Mouse (Mus musculus) CH12.LX (cell line): ENCODE results near the gene Fam193b. TPM values are rescaled to one million over a fixed set of nuclear protein-coding genes. Genes with fewer than 3 reads are reported as not detected.

Source experiments
- DNase-seq: peaks from one replicate; pipeline ENCODE4 v3.0.0-alpha.2; 2013; ENCODE audit errors: extremely low read depth
- H3K27ac ChIP-seq: 2 replicates; pipeline ENCODE4 v1.5.1; 2012; ENCODE audit warnings: low read depth, mild to moderate bottlenecking, control low read depth, moderate library complexity; ENCODE audit not compliant: insufficient read depth
- H3K27me3 ChIP-seq: replicated peaks from 2 replicates; pipeline ENCODE3; 2012; ENCODE audit warnings: inconsistent platforms
- H3K36me3 ChIP-seq, 2 experiments: replicated peaks in 1 of 2; 2 replicates each; pipeline versions ENCODE3 to v1.6.1; 2012; ENCODE audit warnings: inconsistent platforms in 1 of 2, low read length in 1 of 2, mild to moderate bottlenecking in 1 of 2, mixed read lengths in 1 of 2, moderate library complexity in 1 of 2; ENCODE audit not compliant: control insufficient read depth in 1 of 2, insufficient read depth in 1 of 2
- H3K4me1 ChIP-seq, 2 experiments: 2 replicates each; pipeline ENCODE4 v1.6.1; 2012; ENCODE audit warnings: inconsistent platforms in 1 of 2, moderate library complexity in 1 of 2; ENCODE audit not compliant: insufficient read depth in 2 of 2, control insufficient read depth in 1 of 2
- H3K4me2 ChIP-seq: 2 replicates; pipeline ENCODE4 v1.6.1; 2012; ENCODE audit warnings: low read depth, mild to moderate bottlenecking, control low read depth; ENCODE audit not compliant: poor library complexity, insufficient read depth, severe bottlenecking
- H3K4me3 ChIP-seq, 3 experiments: fragments of 150-350 bp in 1 of 3; sonication (generic) in 1 of 3; replicated peaks in 1 of 3; 2 replicates each; pipeline versions ENCODE3 to v1.5.1; 2011 to 2012; ENCODE audit warnings: low read depth in 2 of 3, low read length in 2 of 3, mild to moderate bottlenecking in 2 of 3, moderate library complexity in 2 of 3, control low read depth in 1 of 3, improper control_type of control experiment in 1 of 3, inconsistent platforms in 1 of 3, mixed read lengths in 1 of 3; ENCODE audit not compliant: poor library complexity in 1 of 3
- H3K79me2 ChIP-seq: replicated peaks from 2 replicates; pipeline ENCODE4 v1.6.1; 2012; ENCODE audit warnings: mild to moderate bottlenecking, moderate library complexity; ENCODE audit not compliant: control insufficient read depth, poor library complexity, insufficient read depth, severe bottlenecking; ENCODE audit errors: extremely low read depth
- H3K9ac ChIP-seq: 2 replicates; pipeline ENCODE4 v1.6.1; 2012; ENCODE audit warnings: low read depth, mild to moderate bottlenecking, control low read depth, moderate library complexity; ENCODE audit not compliant: insufficient read depth
- H3K9me3 ChIP-seq: replicated peaks from 2 replicates; pipeline ENCODE3; 2012; ENCODE audit warnings: low read length, inconsistent platforms, mixed read lengths
- BHLHE40 ChIP-seq: IDR thresholded peaks from 2 replicates; pipeline ENCODE4 v1.6.1; 2011; ENCODE audit warnings: mild to moderate bottlenecking, low read depth, low read length, improper control_type of control experiment
- CHD1 ChIP-seq: IDR thresholded peaks from 2 replicates; pipeline ENCODE4 v1.6.1; 2012; ENCODE audit warnings: low read depth, low read length, improper control_type of control experiment, inconsistent platforms
- CTCF ChIP-seq, 2 experiments: IDR thresholded peaks in 1 of 2; conservative IDR thresholded peaks in 1 of 2; 2 replicates each; pipeline ENCODE4 v1.5.1; 2011 to 2012; ENCODE audit warnings: low read depth in 2 of 2, low read length in 2 of 2, improper control_type of control experiment in 1 of 2, inconsistent platforms in 1 of 2, mild to moderate bottlenecking in 1 of 2, moderate library complexity in 1 of 2
- E2F4 ChIP-seq: IDR thresholded peaks from 2 replicates; pipeline ENCODE4 v1.6.1; 2011; ENCODE audit warnings: low read depth, low read length, improper control_type of control experiment; ENCODE audit not compliant: insufficient replicate concordance
- ETS1 ChIP-seq: conservative IDR thresholded peaks from 2 replicates; pipeline ENCODE4 v1.6.1; 2012; ENCODE audit warnings: low read depth, mild to moderate bottlenecking, inconsistent platforms, low read length, improper control_type of control experiment, moderate library complexity
- GABPA ChIP-seq: IDR thresholded peaks from 2 replicates; pipeline ENCODE4 v1.6.1; 2012; ENCODE audit warnings: low read depth, low read length, improper control_type of control experiment, inconsistent platforms; ENCODE audit not compliant: insufficient replicate concordance
- HCFC1 ChIP-seq: IDR thresholded peaks from 2 replicates; pipeline ENCODE4 v1.6.1; 2012; ENCODE audit warnings: low read depth, mild to moderate bottlenecking, inconsistent platforms, low read length, improper control_type of control experiment
- JUN ChIP-seq: IDR thresholded peaks from 2 replicates; pipeline ENCODE4 v1.6.1; 2011; ENCODE audit warnings: low read depth, mild to moderate bottlenecking, low read length, improper control_type of control experiment, moderate library complexity; ENCODE audit not compliant: insufficient read depth
- MAFK ChIP-seq: IDR thresholded peaks from 2 replicates; pipeline ENCODE4 v1.6.1; 2011; ENCODE audit warnings: low read length, improper control_type of control experiment; ENCODE audit not compliant: insufficient replicate concordance
- MAZ ChIP-seq: IDR thresholded peaks from 2 replicates; pipeline ENCODE4 v1.6.1; 2012; ENCODE audit warnings: low read depth, mild to moderate bottlenecking, inconsistent platforms, low read length, improper control_type of control experiment, moderate library complexity
- MEF2A ChIP-seq: IDR thresholded peaks from 2 replicates; pipeline ENCODE4 v1.6.1; 2014; ENCODE audit warnings: low read depth, mild to moderate bottlenecking, inconsistent platforms, low read length, improper control_type of control experiment, borderline replicate concordance
- MXI1 ChIP-seq: IDR thresholded peaks from 2 replicates; pipeline ENCODE4 v1.6.1; 2011; ENCODE audit warnings: mild to moderate bottlenecking, low read depth, low read length, improper control_type of control experiment
- NELFE ChIP-seq: IDR thresholded peaks from 2 replicates; pipeline ENCODE4 v1.6.1; 2011; ENCODE audit warnings: low read depth, low read length, improper control_type of control experiment
- NRF1 ChIP-seq: IDR thresholded peaks from 2 replicates; pipeline ENCODE4 v1.6.1; 2014; ENCODE audit warnings: low read depth, mild to moderate bottlenecking, inconsistent platforms, low read length, improper control_type of control experiment, moderate library complexity
- PAX5 ChIP-seq: IDR thresholded peaks from 2 replicates; pipeline ENCODE4 v1.6.1; 2012; ENCODE audit warnings: low read length, inconsistent platforms, mixed read lengths
- RAD21 ChIP-seq: IDR thresholded peaks from 2 replicates; pipeline ENCODE4 v1.6.1; 2011; ENCODE audit warnings: low read depth, mild to moderate bottlenecking, low read length, improper control_type of control experiment, moderate library complexity
- SIN3A ChIP-seq: IDR thresholded peaks from 2 replicates; pipeline ENCODE4 v1.6.1; 2012; ENCODE audit warnings: low read length, improper control_type of control experiment, inconsistent platforms
- SMC3 ChIP-seq: IDR thresholded peaks from 2 replicates; pipeline ENCODE4 v1.6.1; 2011; ENCODE audit warnings: low read depth, low read length, improper control_type of control experiment
- TBP ChIP-seq: conservative IDR thresholded peaks from 2 replicates; pipeline ENCODE4 v1.6.1; 2011; ENCODE audit warnings: low read depth, low read length, improper control_type of control experiment
- UBTF ChIP-seq: IDR thresholded peaks from 2 replicates; pipeline ENCODE4 v1.6.1; 2012; ENCODE audit warnings: low read depth, mild to moderate bottlenecking, inconsistent platforms, low read length, improper control_type of control experiment, moderate library complexity
- USF2 ChIP-seq: conservative IDR thresholded peaks from 2 replicates; pipeline ENCODE4 v1.6.1; 2011; ENCODE audit warnings: low read depth, low read length, improper control_type of control experiment
- ZC3H11A ChIP-seq: IDR thresholded peaks from 2 replicates; pipeline ENCODE4 v1.6.1; 2012; ENCODE audit warnings: low read depth, mild to moderate bottlenecking, inconsistent platforms, low read length, improper control_type of control experiment
- ZKSCAN1 ChIP-seq: IDR thresholded peaks from 2 replicates; pipeline ENCODE4 v1.6.1; 2012; ENCODE audit warnings: low read depth, inconsistent platforms, low read length, improper control_type of control experiment, borderline replicate concordance
- dilution Hi-C: fragments of 300-500 bp; cut with MboI; formaldehyde crosslinking; loops from 2 replicates; pipeline ENCODE4 v1.14.3; 2020; ENCODE audit warnings: low sequenced_read_pairs; ENCODE audit not compliant: extremely low pct_unique_long_range_greater_than_20kb, extremely low pct_ligation_motif_present
- in situ Hi-C: fragments of 300-500 bp; cut with MboI; formaldehyde crosslinking; loops from 3 replicates; pipeline ENCODE4 v1.14.3; 2019; ENCODE audit warnings: low sequenced_read_pairs, low pct_ligation_motif_present, low pct_unique_long_range_greater_than_20kb, mixed read lengths
- polyA plus RNA-seq: library from polyadenylated mRNA; unstranded; fragments of >175 nt; gene quantifications from 2 replicates; pipeline ENCODE4 v1.2.1, GENCODE M21; 2012; ENCODE audit warnings: low read depth; ENCODE audit not compliant: insufficient read length
- total RNA-seq, 2 experiments: library from RNA; depleted of rRNA; stranded (reverse); fragments of 300-350 nt in 1 of 2; fragments of >200 nt in 1 of 2; gene quantifications; 2 replicates each; pipeline ENCODE4 v1.2.3; 2012 to 2014

Fam193b gene
- total and polyA plus RNA-seq, 3 experiments, result 9.2 to 22.4 (median 17.9) TPM

GRCm38 (mm10) chr13:55500575-55500974, 70.3 kb downstream of the Fam193b start:
- dilution Hi-C loops (no loop called here), in situ Hi-C loops (no loop called here)
- no peak overlapping the region for H3K9ac ChIP-seq
- H3K4me3 ChIP-seq, result no peak overlapping the region
- no peaks in the 10 kb centered on the region for H3K27me3 ChIP-seq
- H3K27ac ChIP-seq, result no peak overlapping the region
- no peak overlapping the region for H3K4me2 ChIP-seq
- TF ChIP-seq RAD21 (no peak), PAX5 (no peak), SMC3 (no peak), MAFK (no peak)
- H3K79me2 ChIP-seq, result no peaks in the 10 kb centered on the region
- H3K4me1 ChIP-seq, result no peaks in the 10 kb centered on the region
- peaks cover 18 to 85% of the 10 kb centered on the region in 2 experiments for H3K36me3 ChIP-seq
- DNase-seq, result no peak
- H3K9me3 ChIP-seq, result no peaks in the 10 kb centered on the region

GRCm38 (mm10) chr13:55498906-55499305, 72.0 kb downstream of the Fam193b start:
- no peak for DNase-seq
- dilution Hi-C loops, result no loop called here
- no peak for TF ChIP-seq MXI1
- TF ChIP-seq GABPA, result no peak
- no peak for TF ChIP-seq CTCF (conservative IDR thresholded peaks at IDR 0.05 in 1 of 2, IDR thresholded peaks at IDR 0.05 in 1 of 2; ENCODE audit: low read depth in 2 of 2, low read length in 2 of 2)
- no peak for TF ChIP-seq BHLHE40
- TF ChIP-seq MAFK, result no peak
- TF ChIP-seq JUN, result no peak
- TF ChIP-seq ZKSCAN1, result no peak
- TF ChIP-seq HCFC1, result no peak
- no peak for TF ChIP-seq TBP
- TF ChIP-seq UBTF, result no peak
- TF ChIP-seq MEF2A, result no peak
- Histone ChIP-seq H3K36me3 (peaks cover 8 to 68% of the 10 kb centered on the region in 2 experiments), H3K9ac (no peak overlapping the region), H3K79me2 (no peaks in the 10 kb centered on the region), H3K27me3 (peaks cover 6% of the 10 kb centered on the region), H3K9me3 (no peaks in the 10 kb centered on the region), H3K4me1 (no peaks in the 10 kb centered on the region), H3K4me2 (no peak overlapping the region), H3K27ac (no peak overlapping the region), H3K4me3 (no peak overlapping the region)
- in situ Hi-C loops, result no loop called here

- Histone ChIP-seq H3K27ac (no peak overlapping the region), H3K9ac (no peak overlapping the region), H3K4me3 (no peak overlapping the region), H3K27me3 (peaks cover 24% of the 10 kb centered on the region), H3K36me3 (peaks cover 4 to 48% of the 10 kb centered on the region in 2 experiments), H3K9me3 (no peaks in the 10 kb centered on the region), H3K79me2 (no peaks in the 10 kb centered on the region), H3K4me1 (no peaks in the 10 kb centered on the region), H3K4me2 (no peak overlapping the region)
- in situ Hi-C loops, result no loop called here
- TF ChIP-seq MAZ (no peak), SMC3 (no peak), NELFE (no peak), SIN3A (no peak), USF2 (no peak), PAX5 (no peak), RAD21 (no peak), ZKSCAN1 (no peak), CHD1 (no peak), E2F4 (no peak), ETS1 (no peak), NRF1 (no peak), ZC3H11A (no peak), MXI1 (no peak)
- dilution Hi-C loops, result no loop called here
- DNase-seq, result no peak
Observed at GRCm38 (mm10) chr13:55496661-55497060, 74.3 kb downstream of the Fam193b start.
